Mouse (Mus musculus): Measurements from ENCODE around the gene Creg1. TPM values are rescaled to one million over a fixed set of nuclear protein-coding genes. Genes with fewer than 3 reads are reported as not detected.
A peak's percentile ranks its signal among the peaks of the same experiment; 100 is the strongest.

Gene Creg1
- 28.9 and 35.3 TPM in 2 replicates for polyA plus RNA-seq (2014; fragmentation: Nextera tagmentation; extraction: Ambion mirVana)

DNA sequence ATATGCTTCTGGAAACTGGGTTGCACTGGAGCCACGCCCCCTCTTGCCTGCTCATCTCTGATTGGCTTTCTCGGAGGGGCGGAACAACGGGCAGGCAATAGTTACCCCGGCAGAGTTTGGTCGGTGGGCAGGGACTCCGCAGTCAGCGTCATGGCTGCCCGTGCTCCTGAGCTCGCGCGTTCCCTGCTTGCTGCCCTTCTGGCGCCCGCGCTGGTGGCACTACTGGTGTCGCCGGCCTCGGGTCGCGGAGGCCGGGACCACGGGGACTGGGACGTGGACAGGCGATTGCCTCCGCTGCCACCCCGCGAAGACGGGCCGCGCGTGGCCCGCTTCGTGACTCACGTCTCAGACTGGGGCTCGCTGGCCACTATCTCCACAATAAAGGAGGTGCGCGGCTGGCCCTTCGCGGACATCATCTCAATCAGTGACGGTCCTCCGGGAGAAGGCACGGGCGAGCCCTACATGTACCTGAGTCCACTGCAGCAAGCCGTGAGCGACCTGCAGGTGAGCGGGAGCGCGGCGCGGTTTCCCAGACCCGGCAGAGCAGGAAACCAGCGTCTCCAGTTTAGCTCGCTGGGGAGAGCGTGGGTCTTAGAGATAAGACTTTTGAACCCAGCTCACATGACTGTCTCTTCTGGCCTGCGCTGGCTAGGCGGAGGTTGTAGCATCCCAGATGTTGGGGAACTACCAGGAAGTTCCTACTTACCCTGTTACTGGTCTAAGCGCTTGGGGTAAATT is at the start of gene Creg1:
Gene Creg1, plus strand, starts transcription at position 112 of the 738 bp plus-strand sequence.
- H3K9ac ChIP-seq (ENCODE audit: low read length) = peak within 1 kb of the TSS; percentile 66
- DNase-seq (ENCODE audit: low spot score) (peak; percentile 93), ATAC-seq (replicated peaks; ENCODE audit: low FRiP score) (peak; percentile 98)
- no peak within 1 kb of the TSS for H3K27ac ChIP-seq (ENCODE audit: low read depth, low read length)
- H3K36me3 ChIP-seq (ENCODE audit: control insufficient read depth, insufficient read depth, low read length) = no peaks in the 10 kb centered on the region
- H3K4me1 ChIP-seq (replicated peaks; ENCODE audit: control insufficient read depth, insufficient read depth, low read length) = peaks cover 8% of the 10 kb centered on the region; the same call in 1 of the 2 replicates
- H3K27me3 ChIP-seq (ENCODE audit: control insufficient read depth, insufficient read depth, low read length) = peaks cover 8% of the 10 kb centered on the region; the same call in 1 of the 2 replicates
- peak within 1 kb of the TSS; percentile 73 for H3K4me2 ChIP-seq (ENCODE audit: low read depth, low read length, severe bottlenecking)
- H3K4me3 ChIP-seq (ENCODE audit: low read depth, low read length) = peak within 1 kb of the TSS; percentile 61
- no peaks in the 10 kb centered on the region for H3K9me3 ChIP-seq (ENCODE audit: control insufficient read depth, low read length)
- WGBS = under 1% methylated on average over 57 of the region's 57 CpGs

DNA sequence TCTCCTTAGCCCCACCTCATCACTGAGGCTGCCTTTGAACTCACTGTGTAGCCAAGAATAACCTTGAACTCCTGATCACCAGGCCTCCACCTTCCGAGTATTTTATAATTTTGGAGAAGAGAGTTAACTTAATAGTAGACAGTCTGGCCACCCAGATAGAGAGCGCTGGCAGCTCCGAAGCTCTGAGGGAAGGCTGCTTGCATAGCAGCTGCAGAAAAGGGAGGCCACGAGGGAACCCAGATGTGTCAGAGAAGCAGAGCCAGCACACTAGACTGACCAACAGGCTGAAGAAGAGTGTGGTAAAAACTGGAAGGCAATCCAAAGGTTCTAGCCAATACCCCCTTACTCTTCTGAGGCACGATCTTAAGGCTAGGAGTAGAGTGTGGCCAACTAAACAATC is 49.7 kb upstream of the Creg1 start:
- Histone ChIP-seq H3K36me3 (ENCODE audit: control insufficient read depth, insufficient read depth, low read length) (no peaks in the 10 kb centered on the region), H3K27ac (ENCODE audit: low read depth, low read length) (no peak overlapping the region), H3K4me3 (ENCODE audit: low read depth, low read length) (no peak overlapping the region), H3K9ac (ENCODE audit: low read length) (no peak overlapping the region), H3K9me3 (ENCODE audit: control insufficient read depth, low read length) (no peaks in the 10 kb centered on the region), H3K4me1 (replicated peaks; ENCODE audit: control insufficient read depth, insufficient read depth, low read length) (no peaks in the 10 kb centered on the region), H3K27me3 (ENCODE audit: control insufficient read depth, insufficient read depth, low read length) (no peaks in the 10 kb centered on the region), H3K4me2 (ENCODE audit: low read depth, low read length, severe bottlenecking) (no peak overlapping the region)
- ATAC-seq (replicated peaks; ENCODE audit: low FRiP score) (no peak), DNase-seq (ENCODE audit: low spot score) (no peak)
- WGBS = 91% methylated on average over 5 of the region's 5 CpGs

- no peaks in the 10 kb centered on the region for H3K4me1 ChIP-seq (replicated peaks; ENCODE audit: control insufficient read depth, insufficient read depth, low read length)
- 88% methylated on average over 4 of the region's 4 CpGs for WGBS
- no peak for DNase-seq (ENCODE audit: low spot score)
- no peak overlapping the region for H3K9ac ChIP-seq (ENCODE audit: low read length)
- H3K4me3 ChIP-seq (ENCODE audit: low read depth, low read length) = no peak overlapping the region
- no peak overlapping the region for H3K27ac ChIP-seq (ENCODE audit: low read depth, low read length)
- H3K36me3 ChIP-seq (ENCODE audit: control insufficient read depth, insufficient read depth, low read length) = no peaks in the 10 kb centered on the region
- ATAC-seq (replicated peaks; ENCODE audit: low FRiP score) = no peak
- H3K27me3 ChIP-seq (ENCODE audit: control insufficient read depth, insufficient read depth, low read length) = no peaks in the 10 kb centered on the region
- H3K4me2 ChIP-seq (ENCODE audit: low read depth, low read length, severe bottlenecking) = no peak overlapping the region
- H3K9me3 ChIP-seq (ENCODE audit: control insufficient read depth, low read length) = no peaks in the 10 kb centered on the region
Observed at GRCm38 (mm10) chr1:165716426-165716825, 47.1 kb upstream of the Creg1 start.

- Histone ChIP-seq H3K27me3 (ENCODE audit: control insufficient read depth, insufficient read depth, low read length) (no peaks in the 10 kb centered on the region), H3K27ac (ENCODE audit: low read depth, low read length) (no peak overlapping the region), H3K4me3 (ENCODE audit: low read depth, low read length) (no peak overlapping the region), H3K4me2 (ENCODE audit: low read depth, low read length, severe bottlenecking) (no peak overlapping the region), H3K4me1 (replicated peaks; ENCODE audit: control insufficient read depth, insufficient read depth, low read length) (no peaks in the 10 kb centered on the region), H3K9ac (ENCODE audit: low read length) (no peak overlapping the region), H3K36me3 (ENCODE audit: control insufficient read depth, insufficient read depth, low read length) (no peaks in the 10 kb centered on the region), H3K9me3 (ENCODE audit: control insufficient read depth, low read length) (no peaks in the 10 kb centered on the region)
- DNase-seq (ENCODE audit: low spot score) = no peak
- 60% methylated on average over 11 of the region's 11 CpGs for WGBS
- no peak for ATAC-seq (replicated peaks; ENCODE audit: low FRiP score)
Observed at GRCm38 (mm10) chr1:165717711-165718542, 45.6 kb upstream of the Creg1 start.

DNA sequence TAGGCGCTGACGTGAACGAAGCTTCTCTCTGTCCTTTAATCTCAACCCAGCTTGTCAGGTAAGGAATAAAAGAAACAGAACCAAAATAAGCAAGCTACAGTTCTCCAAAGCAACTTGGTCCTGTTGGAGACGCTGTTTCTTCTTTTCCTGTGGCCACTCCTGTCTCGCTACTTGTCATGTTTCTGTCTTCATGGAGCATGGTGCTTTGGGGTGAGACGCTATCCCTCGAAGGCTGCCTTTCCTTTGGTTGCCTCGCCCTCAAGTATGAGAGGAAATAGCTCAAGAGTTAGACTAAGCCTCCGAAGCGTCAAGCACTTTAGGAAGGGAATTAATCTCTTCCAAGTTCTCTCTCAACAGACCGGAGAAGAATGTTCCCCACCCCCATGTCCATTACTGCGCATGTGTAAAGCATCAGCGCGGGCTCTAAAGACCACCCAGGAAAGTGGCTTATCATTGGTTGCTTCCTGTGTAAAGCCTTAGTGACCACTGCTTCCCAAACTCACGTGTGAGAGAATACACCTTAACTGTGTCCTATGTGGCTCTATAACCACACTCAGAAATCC is 44.9 kb upstream of the Creg1 start:
- Histone ChIP-seq H3K9ac (ENCODE audit: low read length) (no peak overlapping the region), H3K9me3 (ENCODE audit: control insufficient read depth, low read length) (no peaks in the 10 kb centered on the region), H3K27me3 (ENCODE audit: control insufficient read depth, insufficient read depth, low read length) (no peaks in the 10 kb centered on the region), H3K27ac (ENCODE audit: low read depth, low read length) (no peak overlapping the region), H3K4me3 (ENCODE audit: low read depth, low read length) (no peak overlapping the region), H3K36me3 (ENCODE audit: control insufficient read depth, insufficient read depth, low read length) (no peaks in the 10 kb centered on the region), H3K4me1 (replicated peaks; ENCODE audit: control insufficient read depth, insufficient read depth, low read length) (no peaks in the 10 kb centered on the region), H3K4me2 (ENCODE audit: low read depth, low read length, severe bottlenecking) (no peak overlapping the region)
- no peak for ATAC-seq (replicated peaks; ENCODE audit: low FRiP score)
- DNase-seq (ENCODE audit: low spot score) = no peak
- WGBS = 82% methylated on average over 15 of the region's 15 CpGs

GRCm38 (mm10) chr1:165722531-165723123 is 40.9 kb upstream of the Creg1 start:
- no peaks in the 10 kb centered on the region for H3K36me3 ChIP-seq (ENCODE audit: control insufficient read depth, insufficient read depth, low read length)
- no peak overlapping the region for H3K9ac ChIP-seq (ENCODE audit: low read length)
- WGBS = 90% methylated on average over 9 of the region's 9 CpGs
- H3K4me3 ChIP-seq (ENCODE audit: low read depth, low read length) = no peak overlapping the region
- H3K27ac ChIP-seq (ENCODE audit: low read depth, low read length) = no peak overlapping the region
- ATAC-seq (replicated peaks; ENCODE audit: low FRiP score) (no peak), DNase-seq (ENCODE audit: low spot score) (no peak)
- H3K4me1 ChIP-seq (replicated peaks; ENCODE audit: control insufficient read depth, insufficient read depth, low read length) = 0 out of 2 replicates have a peak, but pooled peaks cover 4% of the 10 kb centered on the region
- no peak overlapping the region for H3K4me2 ChIP-seq (ENCODE audit: low read depth, low read length, severe bottlenecking)
- H3K9me3 ChIP-seq (ENCODE audit: control insufficient read depth, low read length) = no peaks in the 10 kb centered on the region
- no peaks in the 10 kb centered on the region for H3K27me3 ChIP-seq (ENCODE audit: control insufficient read depth, insufficient read depth, low read length)

- Histone ChIP-seq H3K9me3 (ENCODE audit: control insufficient read depth, low read length) (no peaks in the 10 kb centered on the region), H3K4me3 (ENCODE audit: low read depth, low read length) (no peak overlapping the region), H3K9ac (ENCODE audit: low read length) (no peak overlapping the region), H3K27ac (ENCODE audit: low read depth, low read length) (no peak overlapping the region), H3K4me2 (ENCODE audit: low read depth, low read length, severe bottlenecking) (no peak overlapping the region), H3K27me3 (ENCODE audit: control insufficient read depth, insufficient read depth, low read length) (no peaks in the 10 kb centered on the region), H3K4me1 (replicated peaks; ENCODE audit: control insufficient read depth, insufficient read depth, low read length) (0 out of 2 replicates have a peak, but pooled peaks cover 4% of the 10 kb centered on the region), H3K36me3 (ENCODE audit: control insufficient read depth, insufficient read depth, low read length) (no peaks in the 10 kb centered on the region)
- DNase-seq (ENCODE audit: low spot score) (no peak), ATAC-seq (replicated peaks; ENCODE audit: low FRiP score) (no peak)
- 60% methylated on average over 11 of the region's 11 CpGs for WGBS
Observed at GRCm38 (mm10) chr1:165724219-165725033, 39.1 kb upstream of the Creg1 start.
